Mouse (Mus musculus) heart, adult 11 months (tissue): ENCODE results near the gene Chrm1.

Source experiments
- DNase-seq: peaks from one replicate; pipeline ENCODE4 v3.0.0; 2022

The Chrm1 gene

DNA sequence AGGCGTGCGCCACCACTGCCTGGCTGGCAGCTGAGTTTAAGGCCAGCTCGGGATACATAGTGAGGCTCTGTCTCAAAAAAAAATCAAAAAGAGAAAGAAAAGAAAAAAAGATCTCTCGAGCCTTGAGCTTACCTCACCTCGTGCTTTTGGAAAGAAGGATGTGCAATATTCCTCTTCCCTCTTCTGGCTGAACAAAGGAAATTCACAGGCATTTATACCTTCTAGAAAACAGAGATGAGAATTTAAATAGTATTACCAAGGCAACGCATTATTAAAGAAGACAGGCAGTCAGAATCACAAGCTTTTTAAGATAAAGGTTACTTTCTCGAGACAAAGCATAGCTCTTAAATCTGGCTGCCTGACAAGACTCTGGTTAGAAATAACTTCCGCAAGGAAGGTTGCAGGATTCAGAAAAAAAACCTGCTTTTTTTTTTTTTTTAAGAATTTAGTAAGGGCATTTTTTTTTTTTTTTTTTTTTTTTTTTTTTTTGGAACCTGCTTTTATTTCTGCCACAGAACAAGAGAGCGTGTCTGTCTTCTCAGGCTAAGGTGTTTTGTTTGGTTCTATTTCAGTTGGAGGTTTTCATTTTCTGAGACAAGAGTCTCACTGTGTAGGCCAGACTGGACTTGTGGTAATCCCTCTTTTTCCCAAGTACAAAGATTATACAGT is 28.4 kb downstream of the Chrm1 start:
- no peak for DNase-seq

DNA sequence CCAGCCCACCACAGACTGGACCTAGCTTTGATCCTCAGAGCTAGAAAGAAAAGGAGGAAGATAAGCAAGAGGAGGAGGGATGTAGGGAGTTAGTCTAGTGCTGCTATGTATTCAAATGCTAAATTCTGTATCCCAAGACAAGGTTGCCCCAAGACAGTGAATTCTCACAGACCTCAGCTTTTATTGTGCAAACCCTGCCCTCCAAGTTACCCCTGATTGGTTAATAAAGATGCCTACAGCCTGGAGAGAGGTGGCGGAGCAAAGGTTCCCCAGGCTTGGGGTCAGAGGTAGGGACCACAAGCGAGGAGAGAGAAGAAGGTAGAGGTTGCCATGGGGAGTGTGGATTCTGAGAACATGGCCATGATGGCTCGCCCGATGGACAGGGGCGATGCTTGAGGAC is 29.2 kb downstream of the Chrm1 start:
- DNase-seq: no peak

DNA sequence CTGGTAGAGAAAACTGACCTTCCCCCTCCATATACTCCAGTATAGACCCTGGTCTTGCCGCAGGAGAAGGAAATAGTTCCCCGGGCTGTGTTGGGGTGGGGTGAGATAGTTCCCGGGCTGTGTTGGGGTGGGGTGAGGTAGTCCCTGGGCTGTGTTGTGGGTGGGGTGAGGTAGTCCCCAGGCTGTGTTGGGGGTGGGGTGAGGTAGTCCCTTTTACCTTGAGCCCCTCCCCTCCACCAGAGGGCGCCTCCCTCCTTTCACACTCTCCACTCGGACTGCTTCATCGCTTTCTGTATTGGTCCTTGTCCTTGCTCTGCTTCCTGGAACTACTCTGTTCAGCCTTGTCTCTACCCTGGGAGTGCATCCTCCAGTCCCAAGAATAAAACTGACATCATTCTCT is 31.7 kb downstream of the Chrm1 start:
- DNase-seq: peak; percentile 93

DNA sequence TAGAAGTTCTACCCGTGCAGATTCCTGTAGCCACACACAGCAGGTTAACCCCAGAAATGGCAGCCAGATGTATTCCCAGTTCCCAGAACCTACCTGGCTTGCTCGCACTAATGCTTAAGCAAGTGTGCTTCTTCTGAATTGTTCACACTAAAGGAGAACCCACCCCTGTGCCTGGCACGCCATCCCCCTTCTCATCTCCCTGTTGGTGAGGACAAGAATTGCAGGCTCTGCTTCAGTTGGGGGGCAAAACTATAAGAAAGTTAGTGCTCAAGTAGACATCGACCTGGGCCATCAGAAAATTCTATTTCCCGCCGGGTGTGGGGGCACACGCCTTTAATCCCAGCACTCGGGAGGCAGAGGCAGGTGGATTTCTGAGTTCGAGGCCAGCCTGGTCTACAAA is 36.1 kb downstream of the Chrm1 start:
- no peak for DNase-seq

DNA sequence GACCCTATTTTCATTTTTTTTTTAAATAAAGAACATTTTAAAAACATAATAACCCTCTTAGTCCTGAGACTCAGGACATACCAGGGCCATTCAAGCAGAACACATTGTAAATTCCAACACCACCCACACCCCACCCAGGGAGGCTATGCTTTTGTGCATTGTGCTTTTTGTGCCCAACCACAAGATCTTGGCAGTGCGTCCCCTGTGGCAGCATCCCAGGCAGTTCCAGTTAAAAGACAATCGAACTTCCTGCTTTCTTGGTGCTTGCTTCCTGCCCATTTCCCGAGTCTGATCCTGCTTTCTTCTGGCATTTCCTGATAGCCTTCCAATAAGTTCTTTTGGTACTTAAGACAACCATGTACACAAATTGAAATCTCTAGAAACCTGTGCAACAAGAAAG is 38.9 kb downstream of the Chrm1 start:
- DNase-seq: peak; percentile 97

DNA sequence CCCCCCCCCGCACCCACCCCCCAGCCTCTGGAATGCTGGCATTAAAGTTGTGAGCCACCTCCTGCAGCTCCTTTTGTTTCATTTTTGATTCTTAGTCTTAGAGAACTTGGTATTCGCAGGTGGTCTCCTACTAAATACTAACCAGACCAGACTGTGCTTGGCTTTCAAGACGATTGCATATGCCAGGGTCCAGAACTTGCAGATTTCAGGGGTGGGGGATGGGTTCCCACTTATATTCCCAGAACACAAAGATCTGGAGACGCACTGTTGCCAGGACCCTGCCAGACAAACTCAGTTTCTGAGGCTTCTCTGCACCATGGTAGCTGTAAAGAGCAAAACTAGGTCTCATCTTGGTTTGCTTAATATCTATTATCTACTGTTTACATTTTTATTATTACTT is 40.0 kb downstream of the Chrm1 start:
- DNase-seq: no peak

DNA sequence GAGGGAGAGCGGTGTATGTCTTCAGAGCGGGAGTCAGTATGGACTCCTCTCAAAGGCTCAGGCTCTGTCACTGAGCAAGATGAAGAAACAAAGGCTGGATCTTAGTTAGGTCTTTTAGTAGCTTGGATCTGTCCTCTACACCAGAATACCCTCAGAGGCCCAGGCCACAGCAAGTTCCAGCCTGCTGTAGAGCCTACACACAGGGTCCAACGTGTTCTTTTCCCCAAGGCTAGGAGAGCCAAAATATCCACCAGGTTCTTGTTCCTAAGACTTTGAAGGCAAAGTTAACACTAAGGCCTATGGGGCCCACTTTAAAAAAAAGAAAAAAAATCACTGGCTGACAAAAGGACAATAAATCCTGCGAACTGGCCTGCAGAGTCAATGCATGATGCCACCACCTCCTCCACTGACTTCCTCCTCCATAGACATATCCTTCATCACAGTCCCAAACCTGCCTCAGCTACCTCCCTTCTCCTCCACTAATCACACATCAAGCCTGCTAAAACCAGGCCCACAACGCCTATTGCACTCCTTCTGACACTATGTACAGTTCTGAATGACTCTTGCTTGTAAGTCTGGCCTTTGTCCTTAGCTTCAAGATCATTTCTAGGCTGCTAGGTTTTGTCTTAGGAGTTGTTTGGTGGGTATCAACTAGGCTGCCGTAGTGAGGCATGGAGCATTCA is 41.6 kb downstream of the Chrm1 start:
- no peak for DNase-seq

DNA sequence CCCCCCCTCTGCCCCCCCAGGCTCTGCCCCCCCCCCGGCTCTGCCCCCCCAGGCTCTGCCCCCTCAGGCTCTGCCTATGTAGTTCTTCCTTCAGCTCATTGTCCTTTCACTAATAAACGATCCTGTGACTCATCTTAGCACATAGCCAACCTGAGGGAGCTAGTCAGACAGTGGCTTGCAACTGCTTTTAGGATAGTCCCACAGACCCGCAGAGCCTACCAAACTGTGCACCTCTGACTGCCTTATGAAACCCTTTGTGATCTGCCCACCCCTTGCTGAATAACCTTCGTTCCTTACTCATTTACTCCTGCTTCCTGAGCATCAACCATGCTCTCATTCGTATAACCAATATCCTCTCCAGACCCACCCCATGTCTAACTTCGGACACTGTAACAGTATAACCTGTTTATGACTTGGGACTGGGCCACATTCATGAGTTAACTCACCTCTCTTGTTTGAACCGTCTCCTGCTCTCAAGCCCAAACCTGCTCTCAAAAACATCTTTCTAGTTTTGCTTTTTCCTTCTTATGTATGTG is 42.6 kb downstream of the Chrm1 start:
- DNase-seq: no peak

DNA sequence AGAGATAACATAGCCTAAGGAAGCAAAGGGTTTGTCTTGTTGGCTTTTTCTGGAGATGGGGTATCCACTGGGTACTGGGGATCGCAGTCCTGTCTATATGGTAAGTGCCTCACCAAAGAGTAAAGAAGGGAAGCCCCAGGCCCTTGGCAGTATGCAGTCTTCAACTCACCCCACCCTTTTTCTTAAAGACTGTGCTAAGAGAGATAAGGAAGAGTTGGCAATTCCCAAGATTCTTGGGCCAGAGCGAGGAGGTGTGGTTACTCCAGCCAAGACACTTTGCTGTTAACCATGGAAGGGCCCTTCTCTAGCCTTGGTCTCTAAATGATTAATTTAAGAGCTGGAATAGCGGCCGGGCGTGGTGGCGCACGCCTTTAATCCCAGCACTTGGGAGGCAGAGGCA is 43.3 kb downstream of the Chrm1 start:
- DNase-seq: no peak

DNA sequence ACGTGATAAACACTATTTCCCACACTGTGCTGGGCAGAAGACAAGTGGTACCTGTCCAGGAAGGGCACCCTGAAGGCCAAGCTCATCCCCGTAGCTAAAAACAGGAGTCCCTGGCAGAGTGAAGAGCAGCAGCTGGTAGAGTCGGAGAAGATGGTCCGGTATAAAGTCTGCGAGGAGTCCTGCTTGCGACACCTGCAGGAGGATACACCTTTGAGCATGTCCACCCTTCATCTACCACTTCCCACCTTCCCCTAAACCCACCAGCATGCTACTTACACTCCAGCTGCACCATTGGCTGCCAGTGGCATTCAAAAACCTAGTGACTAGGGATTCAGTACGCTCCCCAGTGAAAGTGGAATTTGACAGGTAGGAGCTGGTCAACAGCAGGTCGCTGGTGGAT is 45.4 kb downstream of the Chrm1 start:
- DNase-seq: peak; percentile 80

DNA sequence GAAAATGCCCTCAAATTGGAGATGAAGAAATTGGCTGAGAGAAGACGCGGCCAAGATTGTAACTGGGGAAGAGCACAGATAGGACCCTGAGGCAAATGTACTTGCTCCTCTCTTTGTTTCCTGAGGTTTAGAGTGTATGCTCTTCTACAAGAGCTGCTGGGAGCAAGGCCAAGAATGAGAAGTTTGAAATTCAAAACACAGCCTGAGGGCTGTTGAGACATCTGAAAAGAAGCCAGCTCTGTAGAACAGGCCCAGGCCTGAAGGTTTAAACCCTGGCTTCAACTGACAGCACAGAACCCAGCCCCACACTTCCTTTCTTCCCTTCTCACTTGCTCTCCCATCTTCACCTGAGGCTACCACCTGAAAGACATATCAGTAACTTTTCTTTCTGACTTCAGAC is 46.5 kb downstream of the Chrm1 start:
- DNase-seq: no peak

DNA sequence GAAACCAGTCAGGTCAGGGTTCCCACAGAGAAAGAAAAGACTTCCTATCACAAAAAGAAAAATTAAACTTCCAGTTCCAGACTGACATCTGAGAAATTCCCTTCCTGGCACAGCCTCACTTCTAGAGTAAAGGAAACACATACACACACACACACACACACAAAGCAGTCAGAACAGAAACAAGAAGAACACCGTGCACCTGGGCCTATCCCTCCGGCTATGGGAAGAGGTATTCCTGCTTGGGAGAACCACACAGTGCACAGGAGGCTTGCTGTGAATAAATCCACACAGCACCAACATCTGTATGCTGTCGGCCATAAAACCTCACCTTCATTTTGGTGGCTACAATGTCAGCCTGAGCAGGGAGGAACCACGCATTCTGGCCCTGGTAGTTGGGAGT is 47.9 kb downstream of the Chrm1 start:
- peak; percentile 78 for DNase-seq

DNA sequence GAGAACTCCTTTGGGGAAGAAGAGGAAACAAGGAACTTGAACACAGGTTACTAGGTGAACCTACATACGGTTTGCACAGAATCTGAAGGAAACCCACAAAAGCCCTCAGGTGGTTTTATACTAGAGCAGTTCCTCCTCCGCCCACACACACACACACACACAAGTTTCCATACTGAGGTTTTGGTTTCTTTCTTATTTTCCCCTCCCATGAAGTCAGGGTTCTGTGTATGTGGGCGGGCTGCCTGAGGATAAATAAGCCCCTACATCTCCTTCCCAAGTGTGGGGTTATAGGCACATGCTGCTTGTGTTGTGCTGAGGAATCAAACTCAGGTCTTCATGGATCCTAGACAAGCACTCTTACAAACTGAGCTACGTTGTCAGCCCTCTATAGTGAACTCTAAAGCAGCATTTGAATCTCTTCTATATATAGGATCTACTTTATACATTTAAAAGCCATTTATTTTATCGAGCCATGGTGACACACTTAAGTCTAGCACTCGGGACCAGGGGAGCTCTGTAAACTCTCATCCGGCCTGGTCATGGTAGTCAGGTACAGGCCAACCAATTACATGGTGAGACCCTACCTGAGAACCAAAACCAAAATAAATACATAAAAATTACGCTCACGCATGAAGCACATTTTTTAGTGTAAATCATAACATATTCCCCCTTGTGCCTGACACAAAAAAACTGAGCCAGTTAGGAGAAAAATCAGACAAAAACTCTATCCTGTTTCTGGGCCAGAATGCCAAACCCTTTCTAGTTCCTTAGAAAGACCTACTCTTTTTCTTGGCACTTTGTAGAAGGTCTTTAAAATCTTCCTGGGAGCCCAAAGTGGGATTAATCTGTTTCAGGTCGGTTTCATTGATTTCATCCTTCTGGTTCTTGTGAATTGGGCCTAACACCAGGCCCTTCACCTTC is 48.6 kb downstream of the Chrm1 start:
- peak; percentile 90 for DNase-seq

DNA sequence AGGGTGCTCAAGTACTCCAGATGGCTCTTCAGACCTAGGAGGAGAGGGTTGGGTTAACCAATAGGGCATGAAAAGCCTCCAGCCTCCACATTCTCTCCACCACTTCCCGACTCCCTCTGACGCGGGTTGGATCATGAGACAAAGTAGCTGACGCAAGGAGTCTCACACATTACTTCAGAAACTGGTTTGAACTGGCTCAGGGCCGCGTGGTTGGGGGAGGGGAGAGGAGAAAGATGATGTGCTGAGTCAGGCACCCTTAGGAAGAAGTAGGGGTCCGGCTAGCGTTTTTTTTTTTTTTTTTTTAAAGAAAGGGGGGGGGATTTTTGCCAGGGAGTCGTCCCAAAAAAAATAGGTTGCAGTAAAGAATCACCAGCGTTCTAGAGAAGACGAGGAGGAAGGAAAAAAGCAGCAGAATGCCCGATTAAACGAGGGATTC is 49.3 kb downstream of the Chrm1 start:
- DNase-seq: peak; percentile 98

DNA sequence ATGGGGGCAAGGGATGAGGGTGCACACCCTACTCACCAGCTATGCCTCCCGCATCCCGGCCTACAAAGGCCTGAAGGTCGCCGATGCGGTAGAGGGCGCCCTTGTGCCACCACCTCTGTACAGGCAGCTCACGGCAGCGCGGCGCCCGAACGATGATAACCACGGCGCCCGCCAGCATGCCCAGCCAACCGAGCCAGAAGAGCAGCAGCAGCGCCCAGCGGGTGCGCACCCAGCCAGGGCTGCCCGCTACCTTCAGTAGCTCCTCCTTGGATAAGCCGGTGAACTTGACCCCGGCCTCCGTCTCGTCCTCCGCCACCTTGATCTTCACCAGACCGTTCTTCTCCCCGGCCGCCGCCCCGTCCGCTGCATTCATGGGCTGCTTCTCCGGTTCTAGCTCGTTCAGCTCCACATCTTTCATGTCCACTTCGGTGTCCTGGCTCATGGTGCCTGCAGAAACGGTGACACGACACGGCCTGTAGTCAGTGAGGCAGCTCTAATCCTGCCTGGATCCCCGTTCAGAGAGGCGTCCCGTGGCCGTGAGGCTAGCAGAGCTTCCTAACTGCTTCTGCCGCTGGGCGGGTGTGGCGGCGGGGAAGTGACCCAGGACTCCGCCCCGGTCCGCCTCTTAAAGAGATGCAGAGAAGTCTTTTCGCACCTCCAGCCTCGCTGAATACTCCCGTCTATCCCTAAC is 49.9 kb downstream of the Chrm1 start:
- peak; percentile 99 for DNase-seq

DNA sequence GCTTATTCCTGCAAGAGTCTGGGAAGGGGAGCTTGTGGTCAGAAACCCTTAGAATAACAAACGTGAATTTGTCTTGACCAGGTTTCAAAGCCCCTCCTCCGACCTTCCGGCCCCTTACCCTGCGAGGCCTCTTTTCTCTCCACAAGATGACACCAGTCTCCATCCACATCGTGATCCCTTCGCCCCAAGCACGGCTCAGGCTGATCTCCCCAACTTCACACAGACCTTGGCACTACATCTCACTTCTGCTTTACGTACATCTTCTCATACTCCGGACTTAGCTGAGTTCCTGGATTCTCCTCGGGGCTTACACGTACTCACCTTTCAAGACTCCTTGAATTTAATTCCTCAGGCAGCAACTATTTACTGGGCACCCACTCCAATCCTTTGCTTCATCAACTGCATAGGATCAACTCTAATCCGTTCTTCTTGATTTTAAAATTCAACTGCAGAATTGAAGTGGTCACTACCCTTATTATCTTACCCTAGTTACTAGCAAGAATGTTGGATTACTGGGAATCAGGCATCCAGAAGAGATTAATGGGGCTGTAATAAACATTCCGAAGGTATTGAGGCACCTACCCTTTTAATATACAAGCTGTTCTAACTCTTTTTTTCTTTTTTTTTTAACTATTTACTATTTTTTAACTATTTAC is 50.5 kb downstream of the Chrm1 start:
- no peak for DNase-seq

DNA sequence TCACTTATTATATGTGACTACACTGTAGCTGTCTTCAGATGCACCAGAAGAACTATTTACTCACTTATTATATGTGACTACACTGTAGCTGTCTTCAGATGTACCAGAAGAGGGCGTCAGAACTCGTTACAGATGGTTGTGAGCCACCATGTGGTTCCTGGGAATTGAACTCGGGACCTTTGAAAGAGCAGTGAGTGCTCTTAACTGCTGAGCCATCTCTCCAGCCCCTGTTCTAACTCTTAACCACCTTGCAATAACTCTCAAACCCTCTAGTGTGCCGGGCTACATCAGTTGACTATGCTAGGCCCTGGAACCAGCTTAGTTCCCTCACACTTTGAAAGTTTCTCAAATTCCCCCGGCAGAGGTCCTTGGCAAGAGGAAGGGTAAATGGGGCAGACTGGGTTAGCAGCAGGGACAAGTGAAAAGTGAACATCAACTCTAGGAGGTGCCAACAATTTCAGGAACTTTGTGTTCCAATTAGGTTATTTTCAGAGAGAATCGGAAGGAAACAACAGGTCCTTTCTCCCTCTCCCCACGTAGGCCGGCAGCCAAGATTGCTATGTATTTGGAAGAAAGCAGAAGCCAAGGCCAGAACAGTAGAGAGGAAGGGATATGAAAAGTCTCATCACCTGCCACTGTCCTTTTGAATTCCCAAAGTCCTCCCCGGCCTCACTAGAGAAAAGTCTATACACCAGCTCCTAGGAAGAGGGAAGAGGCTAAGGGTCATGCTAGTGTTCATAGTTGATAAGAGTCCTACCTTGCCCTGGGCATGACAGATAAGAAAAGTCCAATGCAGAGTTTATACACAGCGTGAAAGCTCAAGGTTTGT is 51.3 kb downstream of the Chrm1 start:
- DNase-seq: peak; percentile 94

DNA sequence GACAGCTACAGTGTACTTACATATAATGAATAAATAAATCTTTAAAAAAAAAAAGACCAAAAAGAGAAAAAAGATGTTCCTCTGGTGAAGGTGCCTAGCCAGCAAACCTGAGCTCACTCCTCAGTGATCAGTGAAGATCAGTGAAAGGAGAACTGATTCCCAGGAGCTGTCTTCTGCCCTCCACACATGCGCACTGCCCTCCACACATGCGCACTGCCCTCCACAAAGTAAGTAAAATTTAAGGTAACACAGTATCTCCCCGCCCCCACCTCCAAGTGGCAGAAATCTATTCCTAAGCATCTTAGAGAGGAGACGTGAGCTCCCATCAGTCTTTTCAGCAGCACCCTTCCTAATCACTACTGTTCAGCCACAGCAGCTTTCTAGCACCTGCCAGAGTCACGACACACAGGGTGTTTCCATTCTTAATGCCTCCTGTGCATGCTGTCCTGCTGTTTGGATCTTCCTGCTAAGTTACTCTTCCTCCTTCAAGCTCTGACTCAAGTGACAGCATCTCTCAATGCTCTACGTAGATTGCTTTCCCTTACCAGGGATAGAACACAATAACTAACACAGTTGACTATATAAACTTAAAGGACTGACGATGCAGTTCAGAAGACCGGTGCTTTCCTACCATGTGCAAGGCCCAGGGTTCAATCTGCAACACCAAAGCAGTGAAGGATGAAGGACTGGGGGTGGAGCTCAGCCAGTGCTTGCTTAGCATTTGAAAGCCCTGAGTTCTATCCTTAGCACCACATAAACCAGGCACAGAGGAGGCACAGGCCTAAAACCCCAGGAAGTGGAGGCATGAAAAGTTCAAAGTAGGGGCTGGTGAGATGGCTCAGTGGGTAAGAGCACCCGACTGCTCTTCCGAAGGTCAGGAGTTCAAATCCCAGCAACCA is 52.5 kb downstream of the Chrm1 start:
- DNase-seq: no peak

DNA sequence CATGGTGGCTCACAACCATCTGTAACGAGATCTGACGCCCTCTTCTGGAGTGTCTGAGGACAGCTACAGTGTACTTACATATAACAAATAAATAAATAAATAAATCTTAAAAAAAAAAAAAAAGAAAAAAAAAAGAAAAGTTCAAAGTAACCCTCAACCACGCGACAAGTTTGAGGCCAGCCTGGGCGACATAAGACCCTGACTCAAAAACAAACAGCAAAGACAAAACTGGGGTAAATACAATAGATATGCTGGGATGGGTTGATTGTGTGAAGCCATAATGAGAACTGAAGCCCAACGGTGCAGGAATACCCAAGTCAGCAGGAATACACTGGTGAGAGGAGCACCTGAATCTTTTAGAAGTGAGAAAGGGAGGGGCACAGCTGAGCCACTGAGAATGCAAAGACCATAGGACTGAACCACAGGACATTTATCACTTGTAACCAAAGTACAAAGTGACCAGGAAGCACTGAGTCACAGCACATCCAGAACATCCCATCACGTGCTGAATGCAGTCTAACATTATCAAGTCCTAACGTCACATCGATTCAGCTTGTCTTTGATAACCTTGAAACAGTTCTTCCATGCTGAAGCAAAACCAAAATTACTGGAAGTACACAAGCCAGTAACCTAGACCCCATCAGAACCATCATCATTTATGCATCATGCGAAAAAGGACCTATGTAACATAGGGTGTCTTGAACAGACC is 53.3 kb downstream of the Chrm1 start:
- no peak for DNase-seq

DNA sequence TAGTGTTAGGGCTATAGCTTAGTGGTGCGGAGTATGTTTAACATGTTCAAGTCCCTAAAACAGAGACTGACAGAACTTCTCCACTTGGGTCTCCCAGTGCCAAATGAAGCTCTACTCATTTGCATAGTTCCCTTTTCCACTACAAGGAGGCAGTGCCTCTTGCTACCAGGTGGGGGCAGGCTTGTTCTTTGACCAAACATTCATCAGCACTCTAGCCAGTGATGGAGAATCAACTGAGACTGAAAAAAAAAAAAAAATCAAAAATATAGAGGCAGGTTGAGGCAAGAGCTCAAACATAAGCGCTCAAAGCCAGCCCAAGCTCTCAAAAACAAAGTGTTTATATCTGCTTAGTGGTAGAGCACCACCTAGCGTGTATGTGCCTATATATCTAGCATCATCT is 54.8 kb downstream of the Chrm1 start:
- peak; percentile 92 for DNase-seq
